Mouse (Mus musculus) left cerebral cortex, adult 9 months (tissue): ENCODE measurements around the gene Brat1.

ENCODE experiments used
- DNase-seq, 2 experiments: peaks; one replicate each; pipeline ENCODE4 v3.0.0; 2022; ENCODE audit warnings: low spot score in 2 of 2

Brat1 gene

GRCm38 (mm10) chr5:140701661-140702060 lies 3.1 kb upstream of the Brat1 start:
- DNase-seq = no peak

DNA sequence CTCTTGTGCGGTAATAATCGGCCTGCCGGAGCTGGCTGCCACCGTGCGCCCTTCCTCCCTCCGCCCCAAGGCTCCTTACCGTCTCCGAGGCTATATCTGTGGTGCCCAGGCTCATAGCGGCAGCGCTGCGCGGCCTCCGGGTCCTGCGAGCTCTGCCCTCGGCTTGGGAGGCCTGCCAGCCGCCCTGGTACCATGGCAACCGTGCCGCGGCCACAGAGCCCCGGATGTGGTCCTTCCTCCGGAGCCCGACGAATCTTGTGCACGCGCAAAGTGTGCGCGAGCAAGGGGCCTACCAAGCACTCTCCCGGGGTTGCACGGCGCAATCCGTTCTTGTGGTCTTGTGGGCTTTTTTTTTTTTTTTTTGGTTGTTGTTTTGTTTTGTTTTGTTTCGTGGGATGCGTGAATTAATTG lies 2.7 kb upstream of the Brat1 start, which contains the start of gene Iqce:
Gene Iqce (minus strand): TSS at position 276 of the 411 bp plus-strand sequence.
- peak; percentile 77 to 94 for DNase-seq

DNA sequence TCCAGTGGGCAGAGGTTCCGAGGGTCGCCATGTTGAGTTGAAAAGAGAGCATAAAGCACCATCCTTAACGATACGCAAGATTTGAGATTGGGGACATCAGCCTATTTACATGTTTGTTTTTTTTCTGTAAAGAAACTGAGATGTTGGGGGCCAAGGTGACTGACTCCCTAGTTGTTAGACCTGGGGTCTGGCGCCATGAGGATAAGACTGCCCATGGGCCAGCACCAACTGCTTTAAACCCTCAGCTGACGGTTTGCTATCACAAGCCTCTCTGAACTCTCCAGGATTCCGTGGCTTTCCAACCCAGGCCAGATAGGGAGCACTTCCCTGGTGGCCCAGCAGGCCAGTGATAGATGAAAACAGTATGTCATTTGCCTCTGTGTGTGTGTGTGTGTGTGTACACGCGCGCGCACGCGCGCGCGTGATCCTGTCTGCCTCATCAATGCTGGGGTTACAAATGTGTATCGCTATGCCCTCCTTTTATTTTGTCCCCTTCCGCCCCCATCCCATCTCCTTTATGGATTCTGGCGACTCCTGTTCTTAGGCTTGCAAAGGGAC lies 2.1 kb upstream of the Brat1 start:
- no peak for DNase-seq

GRCm38 (mm10) chr5:140703480-140704377 lies 1.1 kb upstream of the Brat1 start:
- DNase-seq = no peak

- no peak for DNase-seq
These were observed 825 bp downstream of the Brat1 start for GRCm38 (mm10) chr5:140705501-140706171.

- no peak for DNase-seq
These were observed 5.5 kb downstream of the Brat1 start for GRCm38 (mm10) chr5:140710315-140710714.

DNA sequence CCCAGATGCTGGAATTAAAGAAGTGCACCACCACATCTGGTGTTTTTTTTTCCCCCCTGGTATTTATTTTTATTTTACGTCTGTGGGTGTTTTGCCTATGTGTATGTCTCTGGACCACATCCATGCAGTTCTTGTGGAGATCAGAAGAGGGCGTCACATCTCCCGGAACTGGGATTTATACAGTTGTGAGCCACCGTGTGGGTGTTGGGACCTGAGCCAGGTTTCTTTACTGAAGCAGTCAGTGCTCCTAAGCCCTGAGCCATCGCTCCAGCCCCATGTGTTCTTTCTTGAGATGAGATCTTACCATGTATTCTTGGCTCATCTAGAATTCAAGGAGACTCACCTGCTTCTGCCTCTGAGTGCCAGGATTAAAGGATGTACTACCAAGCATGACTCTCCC lies 6.2 kb downstream of the Brat1 start:
- no peak for DNase-seq

DNA sequence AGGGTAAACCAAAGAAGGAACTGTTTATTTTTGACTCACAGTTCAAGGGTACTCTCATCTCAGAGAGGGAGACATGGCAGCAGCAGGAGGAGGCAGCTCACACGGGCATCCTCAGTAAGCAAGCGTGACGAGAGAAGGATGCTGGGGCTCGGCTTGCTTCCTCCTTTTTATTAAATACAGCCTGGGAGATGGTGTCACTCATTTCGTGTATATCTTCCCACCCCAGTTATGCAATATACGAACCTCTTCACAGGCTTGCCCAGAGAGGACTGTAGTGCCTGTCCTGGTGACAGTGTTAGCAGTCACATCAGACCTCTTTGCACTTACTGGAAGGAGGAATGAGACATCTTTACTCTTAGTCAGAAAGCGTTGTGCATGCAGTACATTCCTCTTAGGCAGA lies 16.0 kb downstream of the Brat1 start:
- no peak for DNase-seq

DNA sequence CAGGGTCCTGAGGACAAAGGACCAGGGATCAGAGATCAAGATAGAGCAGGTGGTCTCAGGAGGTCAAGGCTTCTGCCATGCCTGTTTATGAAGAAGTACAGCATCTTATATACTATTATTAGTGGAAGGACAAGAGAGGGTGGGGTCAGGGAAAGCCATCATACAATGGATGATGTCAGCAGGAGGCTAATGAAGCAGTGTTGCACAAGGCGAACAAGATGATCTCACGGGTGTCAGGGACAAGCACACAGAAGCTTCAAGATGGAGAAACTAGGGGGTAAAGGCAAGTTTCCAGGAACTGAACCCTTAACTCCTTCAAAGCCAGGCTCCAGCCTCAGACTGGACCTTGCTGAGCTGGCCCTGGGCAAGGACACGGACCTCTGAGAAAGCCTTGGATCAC lies 17.3 kb downstream of the Brat1 start:
- DNase-seq = no peak

- peak in 1 of 2 experiments; percentile 74 for DNase-seq
These were observed 19.0 kb downstream of the Brat1 start, which contains the start of gene Amz1 for GRCm38 (mm10) chr5:140723822-140724221. Gene Amz1, plus strand, starts transcription at chr5:140724127.

DNA sequence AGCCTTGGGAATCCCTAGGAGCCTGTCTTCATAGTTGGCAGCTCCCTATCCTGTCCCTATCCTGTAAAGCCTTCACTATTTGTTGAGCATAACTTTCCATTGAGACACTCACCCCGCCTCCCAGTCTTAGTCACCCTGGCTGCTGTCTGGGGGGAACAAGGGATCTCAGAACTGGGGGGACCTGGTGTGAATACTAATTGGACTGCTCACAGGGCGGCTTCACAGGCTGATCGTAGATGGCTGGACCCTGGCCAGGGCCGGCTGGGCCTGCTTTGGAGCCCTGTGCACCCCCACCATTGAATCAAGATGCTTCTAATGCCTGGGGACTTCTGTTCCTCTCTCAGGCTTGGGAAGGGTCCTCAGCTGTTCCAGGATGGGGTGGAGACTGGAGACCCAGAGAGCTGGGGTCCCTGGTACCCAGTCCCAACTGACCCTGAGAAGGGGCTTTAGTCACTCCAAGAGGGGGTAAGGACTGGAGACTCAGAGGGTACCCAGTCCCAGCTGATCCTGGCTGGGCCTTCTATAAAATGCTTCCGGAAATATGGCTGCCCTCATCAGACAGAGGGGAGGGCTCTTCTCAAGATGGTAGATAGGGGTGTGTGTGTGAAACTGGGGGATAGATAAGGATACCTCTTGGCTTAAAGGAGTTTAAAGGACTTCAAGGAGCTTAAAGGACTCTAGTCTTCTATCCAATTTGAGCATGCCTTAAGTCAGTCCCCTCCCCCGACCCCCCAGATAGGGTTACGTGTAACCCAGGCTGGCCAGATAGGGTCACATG lies 21.4 kb downstream of the Brat1 start:
- peak in 1 of 2 experiments; percentile 54 for DNase-seq

DNA sequence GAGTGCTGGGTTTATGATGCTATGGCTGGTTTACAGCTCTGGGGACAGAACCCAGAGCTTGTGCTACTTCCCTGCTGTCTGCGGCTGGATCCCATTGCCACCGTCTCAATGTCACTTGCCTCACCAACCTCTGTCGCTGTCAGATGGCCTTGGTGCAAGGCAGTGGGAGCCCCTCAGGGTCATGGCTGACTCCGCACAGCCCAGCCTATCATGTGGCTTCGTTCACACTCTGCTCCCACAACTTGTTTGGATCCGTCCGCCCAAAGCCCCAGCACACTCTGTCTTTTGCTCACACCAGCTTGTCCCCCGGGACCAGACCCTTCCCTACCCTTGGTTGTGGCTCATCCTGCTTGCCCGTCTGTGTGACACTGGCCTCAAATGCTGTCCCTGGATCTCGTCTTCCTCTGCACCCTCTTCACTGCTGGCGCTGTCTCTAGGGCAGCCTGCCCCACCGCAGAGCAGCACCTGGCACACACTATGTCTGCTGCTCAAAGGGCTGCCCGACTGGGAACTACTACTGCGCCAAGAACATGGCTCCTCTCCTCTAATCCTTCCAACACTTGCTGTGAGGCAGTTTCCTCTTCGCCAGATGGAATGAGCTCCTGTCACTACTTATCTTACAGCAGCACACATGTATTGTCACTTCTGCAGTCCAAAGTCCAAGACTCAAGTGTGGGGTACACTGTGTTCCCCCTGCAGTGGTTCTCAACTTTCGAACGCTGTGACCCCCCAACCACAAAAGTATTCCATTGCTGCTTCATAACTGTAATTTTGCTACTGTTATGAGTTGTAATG lies 22.3 kb downstream of the Brat1 start:
- no peak for DNase-seq

DNA sequence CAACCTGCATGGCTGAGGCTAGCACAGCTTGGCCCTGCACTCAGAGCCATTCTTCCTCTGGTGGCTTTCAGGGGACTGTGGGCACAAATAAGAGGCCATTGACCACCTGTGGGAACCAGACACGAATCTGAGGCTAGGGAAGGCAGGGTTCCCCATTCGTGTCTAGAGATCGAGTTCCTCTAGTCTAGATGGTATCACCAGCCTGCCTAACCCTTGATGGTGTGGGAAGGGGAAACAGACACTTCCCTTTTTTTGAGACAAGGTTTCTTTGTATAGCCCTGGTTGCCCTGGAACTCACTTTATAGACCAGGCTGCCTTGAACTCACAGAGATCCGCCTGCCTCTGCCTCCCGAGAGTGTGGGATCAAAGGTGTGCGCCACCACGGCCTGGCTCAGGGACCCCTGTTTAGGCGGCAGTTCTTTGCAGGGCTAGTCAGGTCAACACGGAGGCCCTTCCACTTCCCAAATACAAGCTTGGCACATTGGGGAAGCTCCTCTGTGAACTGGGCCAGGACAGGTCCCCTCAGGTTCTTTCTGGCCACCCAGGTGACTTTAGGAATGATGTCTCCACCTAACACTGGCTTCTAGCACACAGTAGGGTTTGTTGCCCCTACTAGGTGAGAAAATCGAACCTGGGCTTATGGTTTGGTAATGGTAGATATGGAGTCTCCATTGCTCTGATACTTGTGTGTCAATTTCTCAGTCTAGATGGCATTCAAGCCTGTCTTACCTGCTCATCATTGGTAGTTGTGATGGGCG lies 26.4 kb downstream of the Brat1 start:
- no peak for DNase-seq

DNA sequence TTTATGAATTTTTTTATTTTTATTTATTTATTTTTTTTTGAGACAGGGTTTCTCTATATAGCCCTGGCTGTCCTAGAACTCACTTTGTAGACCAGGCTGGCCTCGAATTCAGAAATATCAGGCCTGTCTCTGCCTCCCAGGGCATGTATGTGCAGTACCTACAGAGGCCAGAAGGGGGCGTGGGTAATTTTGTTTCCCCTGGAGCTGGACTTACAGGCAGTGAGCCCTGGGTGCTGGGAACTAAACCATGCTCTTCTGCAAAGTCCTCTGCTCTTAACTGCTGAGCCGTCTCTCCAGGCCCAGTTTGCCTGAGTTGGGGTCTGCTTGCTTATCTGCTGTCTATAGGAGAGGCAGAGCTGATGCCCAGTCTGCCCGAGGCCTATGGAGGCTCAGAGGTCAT lies 27.4 kb downstream of the Brat1 start:
- no peak for DNase-seq

DNA sequence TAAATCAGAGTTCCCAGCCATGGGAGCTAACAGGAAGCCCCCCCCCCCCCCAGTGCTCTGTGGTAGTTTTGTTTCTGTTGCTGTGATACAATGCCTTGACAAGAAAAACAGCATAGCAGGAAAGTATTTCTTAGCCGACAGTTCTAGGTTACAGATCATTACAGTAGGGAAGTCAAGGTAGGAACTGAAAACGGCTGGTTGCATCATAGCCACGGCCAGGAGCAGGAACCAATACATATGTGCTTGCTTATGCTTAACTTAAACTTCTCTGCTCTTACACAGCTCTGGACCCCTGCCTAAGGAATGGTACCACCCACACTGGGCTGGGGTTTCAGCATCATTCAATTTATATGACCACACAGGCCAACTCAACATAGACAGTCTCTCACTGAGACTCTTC lies 28.5 kb downstream of the Brat1 start:
- no peak for DNase-seq

DNA sequence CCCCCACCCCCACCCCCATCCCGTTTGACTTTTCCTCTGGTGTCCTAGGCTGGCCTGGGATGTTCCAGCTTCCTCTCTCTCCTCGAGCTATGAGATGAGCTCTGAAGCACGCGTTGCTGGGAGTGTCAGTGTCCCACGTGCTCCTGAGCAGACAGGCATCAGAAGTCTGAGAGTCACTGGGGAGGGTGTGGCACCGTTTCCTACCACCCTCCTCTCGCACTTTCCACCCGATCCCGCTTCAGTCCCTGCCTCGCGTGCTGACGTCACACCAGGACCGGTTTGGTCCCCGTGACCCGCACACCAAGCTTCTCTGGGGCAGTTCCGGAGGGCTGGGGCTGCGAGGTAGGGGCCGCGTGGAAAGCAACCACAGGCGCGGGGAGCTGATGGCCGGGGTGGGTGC lies 30.5 kb downstream of the Brat1 start:
- DNase-seq = peak in 1 of 2 experiments; percentile 37

- no peak for DNase-seq
These were observed 31.4 kb downstream of the Brat1 start for GRCm38 (mm10) chr5:140736166-140736565.

- DNase-seq = peak; percentile 54 to 67
These were observed 35.0 kb downstream of the Brat1 start for GRCm38 (mm10) chr5:140739813-140740212.

DNA sequence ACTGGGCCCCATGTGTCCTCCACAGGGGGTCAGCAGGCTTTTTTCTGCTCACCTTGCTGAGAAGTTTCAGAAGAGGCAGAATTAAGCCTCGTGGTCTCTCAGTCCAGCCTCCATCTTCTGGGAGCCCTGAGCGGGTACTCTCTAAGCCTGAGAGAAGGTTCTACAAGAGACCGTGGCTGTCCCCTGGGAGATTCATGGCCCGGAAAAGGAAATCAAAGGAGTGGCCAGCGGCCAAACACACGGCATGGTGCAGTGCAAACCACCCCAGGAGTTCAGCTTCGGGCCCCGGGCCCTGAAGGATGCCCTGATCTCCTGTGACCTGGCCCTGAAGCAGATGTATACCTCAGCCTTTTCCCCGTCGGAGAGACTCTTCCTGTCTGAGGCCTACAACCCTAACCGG lies 36.2 kb downstream of the Brat1 start:
- no peak for DNase-seq

GRCm38 (mm10) chr5:140741877-140742276 lies 37.1 kb downstream of the Brat1 start:
- no peak for DNase-seq
